Mouse (Mus musculus) olfactory bulb, adult 2 months (tissue): ENCODE results near the gene Wiz.

Experiments
- CTCF ChIP-seq: fragments of 200-500 bp; IDR thresholded peaks from 2 replicates; pipeline ENCODE4 v1.5.1; 2012; ENCODE audit warnings: low read depth, mild to moderate bottlenecking, low read length, moderate library complexity; ENCODE audit not compliant: insufficient read depth
- POLR2A ChIP-seq: fragments of 200-500 bp; IDR thresholded peaks from 2 replicates; pipeline ENCODE4 v1.6.1; 2012; ENCODE audit warnings: mild to moderate bottlenecking, low read depth, low read length, moderate library complexity; ENCODE audit not compliant: insufficient read depth

DNA sequence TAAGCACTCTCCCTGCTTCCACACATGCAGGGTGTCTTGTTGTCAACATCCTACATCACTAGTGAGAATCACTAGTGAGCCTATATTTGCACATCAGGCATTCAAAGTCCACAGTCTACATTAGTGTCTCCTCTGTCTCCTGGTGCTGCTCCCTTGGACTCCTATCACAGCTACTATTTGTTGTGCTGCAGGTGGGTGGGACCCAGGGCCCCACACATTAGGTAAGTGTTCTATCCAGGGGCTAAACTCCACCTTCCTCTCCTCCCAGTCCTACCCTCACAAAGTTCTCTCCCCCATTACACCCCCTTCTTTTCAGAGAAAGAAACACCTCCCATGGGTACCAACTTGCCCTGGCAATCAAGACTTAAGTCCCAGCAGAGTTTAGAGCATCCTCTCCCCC lies 37.4 kb upstream of the Wiz start:
- TF ChIP-seq CTCF (no peak), POLR2A (no peak)
